ENCODE assay signal across 24 mouse cellular contexts in the genomic region with DNA sequence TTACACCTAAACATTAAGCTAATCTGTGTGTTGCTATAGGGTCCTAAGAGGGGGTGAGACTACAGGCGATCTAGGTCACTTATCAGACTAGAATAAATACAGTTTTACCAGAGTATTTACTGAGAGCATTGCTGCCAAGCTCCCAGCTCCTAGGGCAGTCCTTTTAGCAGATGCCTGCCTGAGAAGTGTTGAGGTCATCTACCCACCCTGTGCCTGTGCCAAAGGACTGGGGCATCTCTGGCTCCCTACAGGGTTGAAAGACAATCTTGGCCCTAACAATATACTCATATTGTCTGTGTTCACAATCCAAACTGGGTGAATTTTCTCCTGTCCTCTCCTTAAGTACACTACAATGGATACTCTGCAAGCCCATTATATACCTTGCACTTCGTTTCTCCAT.
"Had no signal": no experiment of that assay in that cellular context is flagged by ENCODE, and none has a peak within 500 bp of the region (broad histone marks: within the 10 kb centered on the region; RNA-seq: fewer than 3 reads in every experiment).

No protein-coding gene starts in this region.

- H3K9ac ChIP-seq: kidney, embryonic 15.5 days; limb, embryonic 12.5 days; limb, embryonic 15.5 days; liver, embryonic 14.5 days; liver, postnatal 0 days; lung, embryonic 14.5 days; midbrain, embryonic 12.5 days; neural tube, embryonic 13.5 days had no signal

- H3K4me2 ChIP-seq: kidney, embryonic 15.5 days; limb, embryonic 12.5 days; limb, embryonic 15.5 days; liver, embryonic 11.5 days; lung, embryonic 14.5 days; midbrain, embryonic 12.5 days; neural tube, embryonic 13.5 days had no signal

- H3K27me3 ChIP-seq: kidney, embryonic 15.5 days; limb, embryonic 12.5 days; limb, embryonic 15.5 days; midbrain, embryonic 12.5 days; neural tube, embryonic 13.5 days had no signal

- H3K27ac ChIP-seq: kidney, embryonic 15.5 days; limb, embryonic 12.5 days; limb, embryonic 15.5 days; liver, embryonic 14.5 days; macrophage; midbrain, embryonic 12.5 days; neural tube, embryonic 13.5 days; stomach, postnatal 0 days had no signal

- ATAC-seq: liver, postnatal 0 days; lung, postnatal 0 days; midbrain, embryonic 16.5 days had no signal

- DNase-seq: kidney, adult 8-10 months; kidney, postnatal 10 days; kidney, postnatal 36 days; left cerebral cortex, postnatal 4 days; liver, postnatal 0 days; lung, embryonic 14.5 days; right cerebral cortex, adult 18-20 months; right cerebral cortex, postnatal 14 days; right cerebral cortex, postnatal 4 days; thymus, adult 2 months; thymus, postnatal 14 days; thymus, postnatal 4 days had no signal

- H3K9me3 ChIP-seq: kidney, embryonic 15.5 days; limb, embryonic 12.5 days; limb, embryonic 15.5 days; midbrain, embryonic 12.5 days; neural tube, embryonic 13.5 days had no signal

- H3K4me1 ChIP-seq: limb, embryonic 12.5 days had no signal

- H3K4me3 ChIP-seq: kidney, embryonic 15.5 days; limb, embryonic 12.5 days; limb, embryonic 15.5 days; midbrain, embryonic 12.5 days; myocyte; neural tube, embryonic 13.5 days had no signal
